Mouse (Mus musculus) CD8-positive naive resting alpha-beta T cell, adult 2 months (primary cell): ENCODE data around the gene Taf12.
"Not testable (repeated sequence)": the region's sequence is repeated elsewhere in the genome, so short reads cannot be mapped to it uniquely, and the experiment has no call there.

ENCODE experiments used
- DNase-seq, 2 experiments: peaks; one replicate each; pipeline ENCODE4 v3.0.0; 2022; ENCODE audit warnings: low read depth in 2 of 2, low spot score in 2 of 2

The Taf12 gene

GRCm38 (mm10) chr4:132269740-132270560 is 4.2 kb upstream of the Taf12 start:
- peak; percentile 85 to 87 for DNase-seq

- DNase-seq = no peak
Measured at GRCm38 (mm10) chr4:132273166-132273565, 1.0 kb upstream of the Taf12 start.

GRCm38 (mm10) chr4:132275949-132276348 is 1.8 kb downstream of the Taf12 start:
- no peak for DNase-seq

- DNase-seq = not testable (repeated sequence)
Measured at GRCm38 (mm10) chr4:132288840-132289239, 14.7 kb downstream of the Taf12 start.

GRCm38 (mm10) chr4:132291056-132291455 is 16.9 kb downstream of the Taf12 start:
- no peak for DNase-seq

GRCm38 (mm10) chr4:132291624-132292335 is 17.6 kb downstream of the Taf12 start:
- no peak for DNase-seq

GRCm38 (mm10) chr4:132292988-132293387 is 18.8 kb downstream of the Taf12 start:
- no peak for DNase-seq

GRCm38 (mm10) chr4:132293682-132294240 is 19.6 kb downstream of the Taf12 start:
- no peak for DNase-seq

- no peak for DNase-seq
Measured at GRCm38 (mm10) chr4:132295696-132296390, 21.7 kb downstream of the Taf12 start.

- DNase-seq = no peak
Measured at GRCm38 (mm10) chr4:132299849-132300248, 25.7 kb downstream of the Taf12 start.

GRCm38 (mm10) chr4:132301486-132301885 is 27.3 kb downstream of the Taf12 start:
- no peak for DNase-seq

- DNase-seq = no peak
Measured at GRCm38 (mm10) chr4:132301965-132302938, 28.1 kb downstream of the Taf12 start.

- DNase-seq = peak; percentile 54 to 60
Measured at GRCm38 (mm10) chr4:132302939-132303479, 28.8 kb downstream of the Taf12 start, which contains the start of gene Rab42. Rab42 (minus strand) TSS chr4:132303385.

GRCm38 (mm10) chr4:132303484-132303883 is 29.3 kb downstream of the Taf12 start:
- not testable (repeated sequence) for DNase-seq

GRCm38 (mm10) chr4:132305276-132305675 is 31.1 kb downstream of the Taf12 start:
- DNase-seq = no peak

GRCm38 (mm10) chr4:132306004-132306403 is 31.8 kb downstream of the Taf12 start:
- no peak for DNase-seq

- DNase-seq = peak; percentile 83 to 84
Measured at GRCm38 (mm10) chr4:132308437-132309139, 34.4 kb downstream of the Taf12 start.

GRCm38 (mm10) chr4:132309140-132309848 is 35.1 kb downstream of the Taf12 start:
- DNase-seq = peak in 1 of 2 experiments; percentile 32
